In the genomic region with DNA sequence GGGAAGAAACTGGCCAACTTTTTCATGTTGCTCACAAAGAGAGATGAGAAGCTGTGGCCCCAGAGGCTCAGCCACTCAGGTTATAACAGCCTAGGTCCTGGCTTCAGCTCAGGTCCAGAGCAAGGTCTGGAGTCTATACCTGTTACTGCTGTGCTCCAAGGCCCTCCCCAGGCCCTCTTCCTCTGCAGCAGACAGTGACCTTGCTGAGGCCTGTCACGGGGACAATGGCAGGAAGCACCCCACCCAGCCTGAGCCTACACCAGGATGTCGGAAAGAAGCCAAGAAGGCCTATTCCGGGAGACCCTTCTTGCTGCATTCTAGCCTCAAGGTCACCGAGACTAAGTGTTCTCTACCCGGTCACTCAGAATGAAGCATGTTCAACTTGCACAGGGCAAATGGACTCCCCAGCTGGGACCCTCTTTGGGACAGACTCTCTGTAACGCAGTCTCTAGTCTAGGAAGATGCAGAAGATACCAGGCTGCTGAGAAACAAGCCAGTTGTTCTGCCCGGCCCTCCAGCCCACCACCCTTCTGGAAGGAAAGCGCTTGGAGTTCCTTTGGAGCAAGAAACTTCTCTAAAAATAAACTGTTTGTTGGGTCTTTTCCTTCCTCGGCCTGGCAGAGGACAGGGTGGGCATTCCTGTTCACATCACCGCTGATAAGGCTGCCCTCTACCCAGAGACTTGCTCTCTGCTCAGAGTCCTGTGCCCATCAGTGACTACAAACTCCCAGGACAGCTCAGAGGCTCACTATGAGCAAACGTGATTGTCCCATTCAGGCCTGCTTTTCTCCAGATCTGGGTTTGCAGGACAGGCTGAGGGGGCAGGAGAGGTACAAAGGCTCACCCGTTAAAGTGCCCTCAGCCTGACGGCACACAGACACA, we compare ENCODE assay signal across 9 mouse cellular contexts. TPM values are rescaled to one million over a fixed set of nuclear protein-coding genes. Genes with fewer than 3 reads are reported as not detected.
A peak's percentile ranks its signal among the peaks of the same experiment; 100 is the strongest.
DNase-seq lines count a peak whose midpoint lies in the region; ATAC-seq and TF ChIP-seq lines count a peak whose summit lies in the region.
"Had no signal": no experiment of that assay in that cellular context is flagged by ENCODE, and none has a peak within 500 bp of the region (broad histone marks: within the 10 kb centered on the region; RNA-seq: fewer than 3 reads in every experiment).

No protein-coding gene starts in this region.

- peak; percentile 48; the same call in 1 of the 2 replicates for ATAC-seq in heart, embryonic 14.5 days (ENCODE audit: insufficient number of reproducible peaks, insufficient read depth, low FRiP score, low read depth)
- ATAC-seq in kidney, embryonic 14.5 days (ENCODE audit: low FRiP score, low TSS enrichment), result no peak

- no peaks in the 10 kb centered on the region for H3K27me3 ChIP-seq in spleen, adult 2 months (ENCODE audit: control insufficient read depth, insufficient read depth, low read length)
- no peaks in the 10 kb centered on the region for H3K27me3 ChIP-seq in heart, embryonic 14.5 days (ENCODE audit: control insufficient read depth, insufficient read depth, low read length)
- H3K27me3 ChIP-seq in kidney, embryonic 14.5 days (ENCODE audit: control insufficient read depth, insufficient read depth, low read length), result no peaks in the 10 kb centered on the region
- H3K27me3 ChIP-seq: megakaryocyte, embryonic 14.5 days had no signal

- peaks cover 50% of the 10 kb centered on the region for H3K4me1 ChIP-seq in spleen, adult 2 months (ENCODE audit: control insufficient read depth, insufficient read depth, insufficient read length)
- H3K4me1 ChIP-seq in heart, embryonic 14.5 days (ENCODE audit: control insufficient read depth in 2 of 2, insufficient read depth in 2 of 2, low read length in 2 of 2), result peaks cover 74 to 90% of the 10 kb centered on the region in 2 experiments
- peaks cover 9% of the 10 kb centered on the region for H3K4me1 ChIP-seq in kidney, embryonic 14.5 days (ENCODE audit: control insufficient read depth, insufficient read depth, low read length)

- H3K4me3 ChIP-seq in spleen, adult 2 months (ENCODE audit: extremely low read depth, insufficient read depth, insufficient read length), result no peak overlapping the region
- H3K4me3 ChIP-seq in heart, embryonic 14.5 days (ENCODE audit: control insufficient read depth in 1 of 2, insufficient read depth in 1 of 2, low read depth in 1 of 2, low read length in 2 of 2), result no peak overlapping the region
- no peak overlapping the region for H3K4me3 ChIP-seq in kidney, embryonic 14.5 days (ENCODE audit: low read length)

- H3K36me3 ChIP-seq in spleen, adult 2 months (ENCODE audit: control insufficient read depth, insufficient read depth, low read length), result no peaks in the 10 kb centered on the region
- H3K36me3 ChIP-seq in heart, embryonic 14.5 days (ENCODE audit: control insufficient read depth, insufficient read depth, low read length), result peaks cover 17% of the 10 kb centered on the region
- H3K36me3 ChIP-seq in kidney, embryonic 14.5 days (ENCODE audit: control insufficient read depth, insufficient read depth, low read length), result no peaks in the 10 kb centered on the region

- H3K27ac ChIP-seq in spleen, adult 2 months (ENCODE audit: insufficient read depth, low read length), result peak overlapping the region; percentile 94
- peak overlapping the region; percentile 94 to 96 for H3K27ac ChIP-seq in heart, embryonic 14.5 days (replicated peaks in 1 of 2; ENCODE audit: control insufficient read depth in 1 of 2, insufficient read depth in 1 of 2, low read depth in 2 of 2, low read length in 2 of 2)
- peak overlapping the region; percentile 77; the same call in 1 of the 2 replicates for H3K27ac ChIP-seq in kidney, embryonic 14.5 days (ENCODE audit: low read depth, low read length)

- peak overlapping the region; percentile 32 for H3K4me2 ChIP-seq in heart, embryonic 14.5 days (ENCODE audit: low read length)
- no peak overlapping the region for H3K4me2 ChIP-seq in kidney, embryonic 14.5 days (replicated peaks; ENCODE audit: low read depth, low read length)

- TF ChIP-seq POLR2A in spleen, adult 2 months (IDR thresholded peaks at IDR 0.05; ENCODE audit: low read depth, low read length), result peak; percentile 22; the same call in 1 of the 2 replicates

- 55% methylated on average over 13 of the region's 13 CpGs for WGBS in spleen, adult 2 months
- 33% methylated on average over 13 of the region's 13 CpGs for WGBS in heart, embryonic 14.5 days
- 75% methylated on average over 13 of the region's 13 CpGs for WGBS in kidney, embryonic 14.5 days

- peak overlapping the region; percentile 59 for H3K9ac ChIP-seq in heart, embryonic 14.5 days (ENCODE audit: low read length)
- H3K9ac ChIP-seq in kidney, embryonic 14.5 days (ENCODE audit: low read depth, low read length), result no peak overlapping the region

- peak in 1 of 2 experiments; percentile 64 for DNase-seq in spleen, adult 2 months (ENCODE audit: low read depth in 1 of 2, low spot score in 2 of 2)
- no peak for DNase-seq in spleen, adult 12 weeks (ENCODE audit: low spot score)
- peak; percentile 90 for DNase-seq in lung, postnatal 36 days
- no peak for DNase-seq in cerebellum, adult 11-12 months
- DNase-seq in cerebellum, postnatal 36 days, result no peak
- DNase-seq in c-Kit-positive CD71-positive TER-119-positive erythroid progenitor cells, embryonic 14.5 days (ENCODE audit: low spot score), result no peak

- no peak for TF ChIP-seq CTCF in spleen, adult 2 months (IDR thresholded peaks at IDR 0.05; ENCODE audit: extremely low read depth, insufficient read depth, insufficient read length, insufficient replicate concordance)

- H3K9me3 ChIP-seq in heart, embryonic 14.5 days (ENCODE audit: control insufficient read depth, low read length), result no peaks in the 10 kb centered on the region
- no peaks in the 10 kb centered on the region for H3K9me3 ChIP-seq in kidney, embryonic 14.5 days (ENCODE audit: control insufficient read depth, low read length)
- H3K9me3 ChIP-seq: megakaryocyte, embryonic 14.5 days had no signal

RNA-seq across cellular contexts. Expression of a gene that starts 35.7 kb away (rescaled TPM):
- 65.8 and 97.5 TPM in 2 replicates for polyA plus RNA-seq in spleen, adult 2 months (2012; rRNA removed)
- 10.2 and 12.0 TPM in 2 replicates for polyA plus RNA-seq in heart, embryonic 14.5 days (2014; fragmentation: Nextera tagmentation; extraction: Ambion mirVana)
- polyA plus RNA-seq in kidney, embryonic 14.5 days (2014; fragmentation: Nextera tagmentation; extraction: Ambion mirVana), result 5.1 and 7.0 TPM in 2 replicates
